Mouse (Mus musculus): ENCODE measurements around the gene Myf5. TPM values are rescaled to one million over a fixed set of nuclear protein-coding genes. Genes with fewer than 3 reads are reported as not detected.

Gene Myf5
- polyA plus RNA-seq, 1 experiment from 2014 or later: not detected

- POLR2A ChIA-PET: interaction anchor here (0.6 kb wide), 1 partner anchor 138 kb away, joined by 4 read pairs; no protein-coding TSS in a partner anchor
- DNase-seq (ENCODE audit: low read depth, low spot score): no peak
- no peak for TF ChIP-seq CTCF (IDR thresholded peaks at IDR 0.05)
- no peaks in the 10 kb centered on the region for H3K27me3 ChIP-seq
- in situ Hi-C loops (cut with MboI; ENCODE audit: low pct_unique_long_range_greater_than_20kb): no loop called here
- no peak for ATAC-seq
- CTCF ChIA-PET: no interaction called here
Observed at GRCm38 (mm10) chr10:107493580-107494474, 7.9 kb upstream of the Myf5 start.

- no peak for TF ChIP-seq CTCF (IDR thresholded peaks at IDR 0.05)
- ChIA-PET POLR2A (interaction anchor here (0.6 kb wide), 1 partner anchor 137 kb away, joined by 4 read pairs; no protein-coding TSS in a partner anchor), CTCF (no interaction called here)
- H3K27me3 ChIP-seq: no peaks in the 10 kb centered on the region
- DNase-seq (ENCODE audit: low read depth, low spot score): no peak
- in situ Hi-C loops (cut with MboI; ENCODE audit: low pct_unique_long_range_greater_than_20kb): no loop called here
- no peak for ATAC-seq
Observed at GRCm38 (mm10) chr10:107492867-107493579, 7.1 kb upstream of the Myf5 start.

GRCm38 (mm10) chr10:107488654-107489315, 2.9 kb upstream of the Myf5 start:
- POLR2A ChIA-PET: no interaction called here
- ATAC-seq: no peak

GRCm38 (mm10) chr10:107486770-107487169, 836 bp upstream of the Myf5 start:
- DNase-seq (ENCODE audit: low read depth, low spot score): no peak
- no peak for TF ChIP-seq CTCF (IDR thresholded peaks at IDR 0.05)
- no peak for ATAC-seq
- POLR2A ChIA-PET: interaction anchor here (0.6 kb wide), 1 partner anchor 314 kb away, joined by 3 read pairs; no protein-coding TSS in a partner anchor
- in situ Hi-C loops (cut with MboI; ENCODE audit: low pct_unique_long_range_greater_than_20kb): no loop called here
- H3K27me3 ChIP-seq: no peaks in the 10 kb centered on the region
- CTCF ChIA-PET: interaction anchor here (1.3 kb wide), 1 partner anchor 9 kb away, joined by 3 read pairs; no protein-coding TSS in a partner anchor

More at GRCm38 (mm10) chr10:107488654-107489315, 2.9 kb upstream of the Myf5 start:
- in situ Hi-C loops (cut with MboI; ENCODE audit: low pct_unique_long_range_greater_than_20kb): no loop called here
- no peaks in the 10 kb centered on the region for H3K27me3 ChIP-seq
- no peak for TF ChIP-seq CTCF (IDR thresholded peaks at IDR 0.05)
- DNase-seq (ENCODE audit: low read depth, low spot score): no peak
- CTCF ChIA-PET: no interaction called here

GRCm38 (mm10) chr10:107484050-107484449, 1.9 kb downstream of the Myf5 start:
- in situ Hi-C loops (cut with MboI; ENCODE audit: low pct_unique_long_range_greater_than_20kb): no loop called here
- no peak for DNase-seq (ENCODE audit: low read depth, low spot score)
- ChIA-PET POLR2A (no interaction called here), CTCF (no interaction called here)
- no peak for ATAC-seq
- TF ChIP-seq CTCF (IDR thresholded peaks at IDR 0.05): no peak
- H3K27me3 ChIP-seq: no peaks in the 10 kb centered on the region

- DNase-seq (ENCODE audit: low read depth, low spot score) (no peak), ATAC-seq (no peak)
- POLR2A ChIA-PET: no interaction called here
- CTCF ChIA-PET: no interaction called here
- H3K27me3 ChIP-seq: no peaks in the 10 kb centered on the region
- peak; percentile 41 for TF ChIP-seq CTCF (IDR thresholded peaks at IDR 0.05)
- in situ Hi-C loops (cut with MboI; ENCODE audit: low pct_unique_long_range_greater_than_20kb): no loop called here
Observed at GRCm38 (mm10) chr10:107473497-107473896, 12.4 kb downstream of the Myf5 start.

GRCm38 (mm10) chr10:107471712-107472111, 14.2 kb downstream of the Myf5 start:
- POLR2A ChIA-PET: no interaction called here
- H3K27me3 ChIP-seq: no peaks in the 10 kb centered on the region
- CTCF ChIA-PET: no interaction called here
- in situ Hi-C loops (cut with MboI; ENCODE audit: low pct_unique_long_range_greater_than_20kb): no loop called here
- no peak for ATAC-seq
- TF ChIP-seq CTCF (IDR thresholded peaks at IDR 0.05): no peak
- no peak for DNase-seq (ENCODE audit: low read depth, low spot score)

- H3K27me3 ChIP-seq: no peaks in the 10 kb centered on the region
- ChIA-PET CTCF (no interaction called here), POLR2A (no interaction called here)
- ATAC-seq (no peak), DNase-seq (ENCODE audit: low read depth, low spot score) (no peak)
- no peak for TF ChIP-seq CTCF (IDR thresholded peaks at IDR 0.05)
- in situ Hi-C loops (cut with MboI; ENCODE audit: low pct_unique_long_range_greater_than_20kb): no loop called here
Observed at GRCm38 (mm10) chr10:107467819-107468218, 18.1 kb downstream of the Myf5 start.

- peaks cover 5% of the 10 kb centered on the region for H3K27me3 ChIP-seq
- no peak for TF ChIP-seq CTCF (IDR thresholded peaks at IDR 0.05)
- DNase-seq (ENCODE audit: low read depth, low spot score) (no peak), ATAC-seq (no peak)
- CTCF ChIA-PET: no interaction called here
- POLR2A ChIA-PET: interaction anchor here (0.6 kb wide), 1 partner anchor 17 kb away, joined by 3 read pairs; no protein-coding TSS in a partner anchor
- in situ Hi-C loops (cut with MboI; ENCODE audit: low pct_unique_long_range_greater_than_20kb): no loop called here
Observed at GRCm38 (mm10) chr10:107449496-107450330, 36.2 kb downstream of the Myf5 start.

GRCm38 (mm10) chr10:107442781-107443180, 43.2 kb downstream of the Myf5 start:
- POLR2A ChIA-PET: no interaction called here
- in situ Hi-C loops (cut with MboI; ENCODE audit: low pct_unique_long_range_greater_than_20kb): loop anchor here (5.0 kb wide), 2 partner anchors 260 to 300 kb away; no protein-coding TSS in a partner anchor
- peak; percentile 62 for TF ChIP-seq CTCF (IDR thresholded peaks at IDR 0.05)
- no peak for ATAC-seq
- DNase-seq (ENCODE audit: low read depth, low spot score): no peak
- CTCF ChIA-PET: interaction anchor here (0.7 to 2.0 kb wide), 8 partner anchors 8 to 353 kb away, joined by 3 to 4 read pairs (median 3); no protein-coding TSS in a partner anchor
- no peaks in the 10 kb centered on the region for H3K27me3 ChIP-seq

Measured in Patski (cell line).